Mouse (Mus musculus): ENCODE results near the gene Tsc22d3.
"Not testable (repeated sequence)": the region's sequence is repeated elsewhere in the genome, so short reads cannot be mapped to it uniquely, and the experiment has no call there.

Tsc22d3 gene

GRCm38 (mm10) chrX:140500306-140500705 is 100.2 kb downstream of the Tsc22d3 start:
- no peak for DNase-seq (ENCODE audit: low spot score)

GRCm38 (mm10) chrX:140498431-140498830 is 102.0 kb downstream of the Tsc22d3 start:
- DNase-seq (ENCODE audit: low spot score), result not testable (repeated sequence)

GRCm38 (mm10) chrX:140494170-140494569 is 106.3 kb downstream of the Tsc22d3 start:
- DNase-seq (ENCODE audit: low spot score), result no peak

GRCm38 (mm10) chrX:140493527-140494029 is 106.9 kb downstream of the Tsc22d3 start:
- DNase-seq (ENCODE audit: low spot score), result no peak

GRCm38 (mm10) chrX:140491884-140492571 is 108.4 kb downstream of the Tsc22d3 start:
- DNase-seq (ENCODE audit: low spot score), result peak; percentile 44

GRCm38 (mm10) chrX:140490203-140490602 is 110.3 kb downstream of the Tsc22d3 start:
- no peak for DNase-seq (ENCODE audit: low spot score)

All from testis, postnatal 10 days (tissue).